Mouse (Mus musculus): ENCODE measurements around the gene Phyhd1. TPM values are rescaled to one million over a fixed set of nuclear protein-coding genes. Genes with fewer than 3 reads are reported as not detected.

The Phyhd1 gene
- total and polyA plus RNA-seq, 2 experiments from 2014 or later, result 3.9 to 7.2 TPM

- no peaks in the 10 kb centered on the region for H3K27me3 ChIP-seq (ENCODE audit: insufficient read depth, low read length)
- H3K4me2 ChIP-seq (ENCODE audit: low read depth, low read length, poor library complexity, severe bottlenecking), result no peak overlapping the region
- no peak overlapping the region for H3K27ac ChIP-seq (ENCODE audit: low read depth, low read length)
- no peak overlapping the region for H3K9ac ChIP-seq (replicated peaks; ENCODE audit: low read length, poor library complexity, severe bottlenecking)
- TF ChIP-seq CTCF (IDR thresholded peaks at IDR 0.05), result no peak
- no peaks in the 10 kb centered on the region for H3K9me3 ChIP-seq (ENCODE audit: low read length)
- no peaks in the 10 kb centered on the region for H3K4me1 ChIP-seq (ENCODE audit: insufficient read depth, low read length)
- ATAC-seq (ENCODE audit: low FRiP score), result no peak
- H3K36me3 ChIP-seq (ENCODE audit: insufficient read depth, low read length), result peaks cover 54% of the 10 kb centered on the region
- DNase-seq (ENCODE audit: low spot score), result no peak
- H3K4me3 ChIP-seq (ENCODE audit: low read depth, low read length), result no peak overlapping the region
- 81% methylated on average over 5 of the region's 5 CpGs for WGBS
Measured at GRCm38 (mm10) chr2:30251417-30252104, 14.4 kb upstream of the Phyhd1 start.

GRCm38 (mm10) chr2:30252521-30252920, 13.5 kb upstream of the Phyhd1 start:
- no peak for DNase-seq (ENCODE audit: low spot score)
- no peak for ATAC-seq (ENCODE audit: low FRiP score)

GRCm38 (mm10) chr2:30253809-30254208, 12.2 kb upstream of the Phyhd1 start:
- no peak overlapping the region for H3K4me2 ChIP-seq (ENCODE audit: low read depth, low read length, poor library complexity, severe bottlenecking)
- DNase-seq (ENCODE audit: low spot score), result no peak
- 83% methylated on average over 5 of the region's 5 CpGs for WGBS
- no peaks in the 10 kb centered on the region for H3K9me3 ChIP-seq (ENCODE audit: low read length)
- TF ChIP-seq CTCF (IDR thresholded peaks at IDR 0.05), result no peak
- no peaks in the 10 kb centered on the region for H3K4me1 ChIP-seq (ENCODE audit: insufficient read depth, low read length)
- ATAC-seq (ENCODE audit: low FRiP score), result no peak
- no peak overlapping the region for H3K4me3 ChIP-seq (ENCODE audit: low read depth, low read length)
- H3K27ac ChIP-seq (ENCODE audit: low read depth, low read length), result no peak overlapping the region
- peaks cover 66% of the 10 kb centered on the region for H3K36me3 ChIP-seq (ENCODE audit: insufficient read depth, low read length)
- no peak overlapping the region for H3K9ac ChIP-seq (replicated peaks; ENCODE audit: low read length, poor library complexity, severe bottlenecking)
- no peaks in the 10 kb centered on the region for H3K27me3 ChIP-seq (ENCODE audit: insufficient read depth, low read length)

More at GRCm38 (mm10) chr2:30252521-30252920, 13.5 kb upstream of the Phyhd1 start:
- 87% methylated on average over 3 of the region's 3 CpGs for WGBS
- Histone ChIP-seq H3K27me3 (ENCODE audit: insufficient read depth, low read length) (no peaks in the 10 kb centered on the region), H3K4me1 (ENCODE audit: insufficient read depth, low read length) (no peaks in the 10 kb centered on the region), H3K36me3 (ENCODE audit: insufficient read depth, low read length) (peaks cover 64% of the 10 kb centered on the region), H3K4me2 (ENCODE audit: low read depth, low read length, poor library complexity, severe bottlenecking) (no peak overlapping the region), H3K9ac (replicated peaks; ENCODE audit: low read length, poor library complexity, severe bottlenecking) (no peak overlapping the region), H3K4me3 (ENCODE audit: low read depth, low read length) (no peak overlapping the region), H3K9me3 (ENCODE audit: low read length) (no peaks in the 10 kb centered on the region), H3K27ac (ENCODE audit: low read depth, low read length) (no peak overlapping the region)
- no peak for TF ChIP-seq CTCF (IDR thresholded peaks at IDR 0.05)

GRCm38 (mm10) chr2:30255631-30256395, 10.2 kb upstream of the Phyhd1 start:
- no peaks in the 10 kb centered on the region for H3K9me3 ChIP-seq (ENCODE audit: low read length)
- WGBS, result 97% methylated on average over 38 of the region's 42 CpGs
- no peak overlapping the region for H3K9ac ChIP-seq (replicated peaks; ENCODE audit: low read length, poor library complexity, severe bottlenecking)
- no peak overlapping the region for H3K4me2 ChIP-seq (ENCODE audit: low read depth, low read length, poor library complexity, severe bottlenecking)
- DNase-seq (ENCODE audit: low spot score) (no peak), ATAC-seq (ENCODE audit: low FRiP score) (no peak)
- H3K4me3 ChIP-seq (ENCODE audit: low read depth, low read length), result no peak overlapping the region
- no peak for TF ChIP-seq CTCF (IDR thresholded peaks at IDR 0.05)
- H3K4me1 ChIP-seq (ENCODE audit: insufficient read depth, low read length), result no peaks in the 10 kb centered on the region
- no peaks in the 10 kb centered on the region for H3K27me3 ChIP-seq (ENCODE audit: insufficient read depth, low read length)
- H3K27ac ChIP-seq (ENCODE audit: low read depth, low read length), result no peak overlapping the region
- peaks cover 61% of the 10 kb centered on the region for H3K36me3 ChIP-seq (ENCODE audit: insufficient read depth, low read length)

- ATAC-seq (ENCODE audit: low FRiP score), result no peak
Measured at GRCm38 (mm10) chr2:30256616-30257350, 9.2 kb upstream of the Phyhd1 start.

More at GRCm38 (mm10) chr2:30256616-30257350, 9.2 kb upstream of the Phyhd1 start:
- no peak for TF ChIP-seq CTCF (IDR thresholded peaks at IDR 0.05)
- H3K36me3 ChIP-seq (ENCODE audit: insufficient read depth, low read length), result peaks cover 61% of the 10 kb centered on the region
- no peak overlapping the region for H3K27ac ChIP-seq (ENCODE audit: low read depth, low read length)
- H3K4me2 ChIP-seq (ENCODE audit: low read depth, low read length, poor library complexity, severe bottlenecking), result no peak overlapping the region
- no peaks in the 10 kb centered on the region for H3K4me1 ChIP-seq (ENCODE audit: insufficient read depth, low read length)
- no peaks in the 10 kb centered on the region for H3K9me3 ChIP-seq (ENCODE audit: low read length)
- WGBS, result 98% methylated on average over 30 of the region's 30 CpGs
- no peaks in the 10 kb centered on the region for H3K27me3 ChIP-seq (ENCODE audit: insufficient read depth, low read length)
- no peak for DNase-seq (ENCODE audit: low spot score)
- H3K4me3 ChIP-seq (ENCODE audit: low read depth, low read length), result no peak overlapping the region
- H3K9ac ChIP-seq (replicated peaks; ENCODE audit: low read length, poor library complexity, severe bottlenecking), result no peak overlapping the region
